Mouse (Mus musculus): ENCODE measurements around the gene Tbc1d22a. TPM values are rescaled to one million over a fixed set of nuclear protein-coding genes. Genes with fewer than 3 reads are reported as not detected.
A peak's percentile ranks its signal among the peaks of the same experiment; 100 is the strongest.

The Tbc1d22a gene
- 9.2 and 12.5 TPM in 2 replicates for polyA plus RNA-seq (2015; fragmentation: Nextera tagmentation; extraction: Ambion mirVana)

GRCm38 (mm10) chr15:86213753-86214548 is at the start of gene Tbc1d22a:
Gene Tbc1d22a (plus strand): TSS chr15:86214459.
- Histone ChIP-seq H3K27ac (peak within 1 kb of the TSS; percentile 92), H3K4me1 (replicated peaks) (peaks cover 19% of the 10 kb centered on the region), H3K36me3 (no peaks in the 10 kb centered on the region), H3K9ac (peak within 1 kb of the TSS; percentile 82), H3K9me3 (replicated peaks) (no peaks in the 10 kb centered on the region), H3K4me2 (peak within 1 kb of the TSS; percentile 98), H3K4me3 (peak within 1 kb of the TSS; percentile 85), H3K27me3 (no peaks in the 10 kb centered on the region)
- peak; percentile 87 for ATAC-seq (replicated peaks; ENCODE audit: insufficient number of reproducible peaks, insufficient read depth, low FRiP score, low read depth)
- under 1% methylated on average over 64 of the region's 64 CpGs for WGBS

GRCm38 (mm10) chr15:86164718-86165345 is 49.4 kb upstream of the Tbc1d22a start:
- H3K4me1 ChIP-seq (replicated peaks), result peaks cover 29% of the 10 kb centered on the region
- H3K36me3 ChIP-seq, result peaks cover 27% of the 10 kb centered on the region
- no peaks in the 10 kb centered on the region for H3K27me3 ChIP-seq
- no peak overlapping the region for H3K27ac ChIP-seq
- no peak for ATAC-seq (replicated peaks; ENCODE audit: insufficient number of reproducible peaks, insufficient read depth, low FRiP score, low read depth)
- H3K4me2 ChIP-seq, result no peak overlapping the region
- 75% methylated on average over 21 of the region's 21 CpGs for WGBS
- no peak overlapping the region for H3K9ac ChIP-seq
- no peak overlapping the region for H3K4me3 ChIP-seq
- no peaks in the 10 kb centered on the region for H3K9me3 ChIP-seq (replicated peaks)

GRCm38 (mm10) chr15:86165811-86166590 is 48.3 kb upstream of the Tbc1d22a start:
- Histone ChIP-seq H3K27me3 (no peaks in the 10 kb centered on the region), H3K36me3 (peaks cover 27% of the 10 kb centered on the region), H3K9me3 (replicated peaks) (no peaks in the 10 kb centered on the region), H3K4me1 (replicated peaks) (peaks cover 40% of the 10 kb centered on the region), H3K9ac (no peak overlapping the region), H3K4me3 (no peak overlapping the region), H3K27ac (no peak overlapping the region), H3K4me2 (no peak overlapping the region)
- ATAC-seq (replicated peaks; ENCODE audit: insufficient number of reproducible peaks, insufficient read depth, low FRiP score, low read depth), result no peak
- WGBS, result 84% methylated on average over 24 of the region's 24 CpGs

GRCm38 (mm10) chr15:86167032-86167655 is 47.1 kb upstream of the Tbc1d22a start:
- Histone ChIP-seq H3K4me3 (no peak overlapping the region), H3K27me3 (no peaks in the 10 kb centered on the region), H3K36me3 (peaks cover 17% of the 10 kb centered on the region), H3K27ac (no peak overlapping the region), H3K9me3 (replicated peaks) (no peaks in the 10 kb centered on the region), H3K4me1 (replicated peaks) (peaks cover 48% of the 10 kb centered on the region), H3K4me2 (no peak overlapping the region), H3K9ac (no peak overlapping the region)
- WGBS, result 94% methylated on average over 7 of the region's 7 CpGs
- ATAC-seq (replicated peaks; ENCODE audit: insufficient number of reproducible peaks, insufficient read depth, low FRiP score, low read depth), result no peak

GRCm38 (mm10) chr15:86167787-86168504 is 46.3 kb upstream of the Tbc1d22a start:
- Histone ChIP-seq H3K27me3 (no peaks in the 10 kb centered on the region), H3K4me1 (replicated peaks) (peaks cover 56% of the 10 kb centered on the region), H3K9ac (no peak overlapping the region), H3K27ac (peak overlapping the region; percentile 59; the same call in 1 of the 2 replicates), H3K9me3 (replicated peaks) (no peaks in the 10 kb centered on the region), H3K4me3 (no peak overlapping the region), H3K4me2 (peak overlapping the region; percentile 36; the same call in 1 of the 2 replicates), H3K36me3 (peaks cover 9% of the 10 kb centered on the region; the same call in 1 of the 2 replicates)
- ATAC-seq (replicated peaks; ENCODE audit: insufficient number of reproducible peaks, insufficient read depth, low FRiP score, low read depth), result no peak
- 74% methylated on average over 10 of the region's 10 CpGs for WGBS

GRCm38 (mm10) chr15:86168505-86168867 is 45.8 kb upstream of the Tbc1d22a start:
- Histone ChIP-seq H3K9me3 (replicated peaks) (no peaks in the 10 kb centered on the region), H3K27ac (peak overlapping the region; percentile 59; the same call in 1 of the 2 replicates), H3K27me3 (no peaks in the 10 kb centered on the region), H3K4me2 (peak overlapping the region; percentile 36; the same call in 1 of the 2 replicates), H3K4me3 (no peak overlapping the region), H3K9ac (no peak overlapping the region), H3K36me3 (peaks cover 9% of the 10 kb centered on the region; the same call in 1 of the 2 replicates), H3K4me1 (replicated peaks) (peaks cover 61% of the 10 kb centered on the region)
- no peak for ATAC-seq (replicated peaks; ENCODE audit: insufficient number of reproducible peaks, insufficient read depth, low FRiP score, low read depth)
- WGBS, result 31% methylated on average over 7 of the region's 7 CpGs

GRCm38 (mm10) chr15:86168941-86169816 is 45.1 kb upstream of the Tbc1d22a start:
- 0 out of 2 replicates have a peak, but pooled peaks have one; percentile 14 for ATAC-seq (replicated peaks; ENCODE audit: insufficient number of reproducible peaks, insufficient read depth, low FRiP score, low read depth)
- Histone ChIP-seq H3K4me1 (replicated peaks) (peaks cover 68% of the 10 kb centered on the region), H3K27me3 (no peaks in the 10 kb centered on the region), H3K4me2 (peak overlapping the region; percentile 36; the same call in 1 of the 2 replicates), H3K9ac (no peak overlapping the region), H3K4me3 (no peak overlapping the region), H3K36me3 (peaks cover 5% of the 10 kb centered on the region; the same call in 1 of the 2 replicates), H3K9me3 (replicated peaks) (no peaks in the 10 kb centered on the region), H3K27ac (peak overlapping the region; percentile 61)
- 57% methylated on average over 12 of the region's 12 CpGs for WGBS

- H3K4me1 ChIP-seq (replicated peaks), result peaks cover 74% of the 10 kb centered on the region
- H3K9me3 ChIP-seq (replicated peaks), result no peaks in the 10 kb centered on the region
- no peak overlapping the region for H3K4me3 ChIP-seq
- no peak overlapping the region for H3K4me2 ChIP-seq
- 72% methylated on average over 4 of the region's 4 CpGs for WGBS
- H3K27ac ChIP-seq, result peak overlapping the region; percentile 61
- 0 out of 2 replicates have a peak, but pooled peaks cover under 1% of the 10 kb centered on the region for H3K27me3 ChIP-seq
- H3K9ac ChIP-seq, result no peak overlapping the region
- ATAC-seq (replicated peaks; ENCODE audit: insufficient number of reproducible peaks, insufficient read depth, low FRiP score, low read depth), result 0 out of 2 replicates have a peak, but pooled peaks have one; percentile 23
- H3K36me3 ChIP-seq, result peaks cover under 1% of the 10 kb centered on the region; the same call in 1 of the 2 replicates
Measured at GRCm38 (mm10) chr15:86169817-86170110, 44.5 kb upstream of the Tbc1d22a start.

GRCm38 (mm10) chr15:86171316-86171715 is 42.9 kb upstream of the Tbc1d22a start:
- H3K4me3 ChIP-seq, result no peak overlapping the region

More at GRCm38 (mm10) chr15:86171316-86171715, 42.9 kb upstream of the Tbc1d22a start:
- H3K27me3 ChIP-seq, result 0 out of 2 replicates have a peak, but pooled peaks cover 3% of the 10 kb centered on the region
- ATAC-seq (replicated peaks; ENCODE audit: insufficient number of reproducible peaks, insufficient read depth, low FRiP score, low read depth), result no peak
- no peaks in the 10 kb centered on the region for H3K36me3 ChIP-seq
- WGBS, result 68% methylated on average over 12 of the region's 12 CpGs
- H3K27ac ChIP-seq, result no peak overlapping the region
- no peaks in the 10 kb centered on the region for H3K9me3 ChIP-seq (replicated peaks)
- peaks cover 87% of the 10 kb centered on the region for H3K4me1 ChIP-seq (replicated peaks)
- H3K9ac ChIP-seq, result no peak overlapping the region
- no peak overlapping the region for H3K4me2 ChIP-seq

Measured in heart, embryonic 15.5 days (tissue).